Mouse (Mus musculus): ENCODE results near the gene Slc25a34.

DNA sequence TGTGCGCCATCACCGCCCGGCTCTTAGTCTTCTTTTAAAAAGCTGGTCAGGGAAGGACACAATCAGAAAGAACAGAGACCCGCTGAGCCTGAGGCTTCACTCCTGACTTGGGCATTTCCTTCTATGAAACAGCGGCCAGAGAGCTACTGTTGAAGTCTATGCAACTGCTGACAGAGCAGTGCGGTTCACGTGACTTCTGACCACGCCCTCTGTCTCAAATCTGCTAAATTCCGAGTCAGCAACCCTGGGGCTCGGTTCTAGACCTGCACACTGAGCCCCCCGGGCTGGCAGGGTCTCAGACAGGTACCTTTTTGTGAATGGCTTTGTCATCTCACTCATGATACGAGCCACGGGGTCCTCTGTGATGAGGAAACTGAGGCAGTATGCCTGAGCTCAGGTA, 48.7 kb upstream of the Slc25a34 start:
- no peak for TF ChIP-seq CTCF (IDR thresholded peaks at IDR 0.05; ENCODE audit: low read depth, low read length)
- TF ChIP-seq GATA1 (IDR thresholded peaks at IDR 0.05; ENCODE audit: borderline replicate concordance, low read length) = no peak
- TF ChIP-seq GATA2 (IDR thresholded peaks at IDR 0.05; ENCODE audit: borderline replicate concordance, low read depth, low read length) = no peak
- TF ChIP-seq TAL1 (conservative IDR thresholded peaks at IDR 0.05; ENCODE audit: low read depth, low read length) = no peak
